Mouse (Mus musculus) liver, postnatal 0 days (tissue): Measurements from ENCODE around the gene Akr1b3.

Experiments
- CTCF ChIP-seq: sonication (generic); IDR thresholded peaks from 2 replicates; pipeline ENCODE4 v1.5.1; 2016; ENCODE audit warnings: antibody characterized with exemption, low read depth
- EP300 ChIP-seq: IDR thresholded peaks from 2 replicates; pipeline ENCODE4 v1.6.1; 2016; ENCODE audit warnings: antibody characterized with exemption, low read depth, mild to moderate bottlenecking

GRCm38 (mm10) chr6:34355841-34356240 is 38.6 kb upstream of the Akr1b3 start:
- TF ChIP-seq CTCF (no peak), EP300 (no peak)
